In genomic region chr11:6951361-6951760, GRCm38 (mm10) we compare ENCODE assay signal across 12 mouse cellular contexts.
"Had no signal": no experiment of that assay in that cellular context is flagged by ENCODE, and none has a peak within 500 bp of the region (broad histone marks: within the 10 kb centered on the region; RNA-seq: fewer than 3 reads in every experiment).

No protein-coding gene starts in this region.

- DNase-seq: kidney, postnatal 36 days; layer of hippocampus, adult 9-11 months; layer of hippocampus, postnatal 36 days; liver; liver, embryonic 13.5 days; liver, postnatal 0 days; lung, postnatal 14 days; retina, postnatal 1 day; right cerebral cortex, postnatal 4 days; spleen, adult 18-20 months; thymus, adult 18-20 months; thymus, postnatal 25 days had no signal
